10 mouse cellular contexts compared by ENCODE assay signal in the genomic region with DNA sequence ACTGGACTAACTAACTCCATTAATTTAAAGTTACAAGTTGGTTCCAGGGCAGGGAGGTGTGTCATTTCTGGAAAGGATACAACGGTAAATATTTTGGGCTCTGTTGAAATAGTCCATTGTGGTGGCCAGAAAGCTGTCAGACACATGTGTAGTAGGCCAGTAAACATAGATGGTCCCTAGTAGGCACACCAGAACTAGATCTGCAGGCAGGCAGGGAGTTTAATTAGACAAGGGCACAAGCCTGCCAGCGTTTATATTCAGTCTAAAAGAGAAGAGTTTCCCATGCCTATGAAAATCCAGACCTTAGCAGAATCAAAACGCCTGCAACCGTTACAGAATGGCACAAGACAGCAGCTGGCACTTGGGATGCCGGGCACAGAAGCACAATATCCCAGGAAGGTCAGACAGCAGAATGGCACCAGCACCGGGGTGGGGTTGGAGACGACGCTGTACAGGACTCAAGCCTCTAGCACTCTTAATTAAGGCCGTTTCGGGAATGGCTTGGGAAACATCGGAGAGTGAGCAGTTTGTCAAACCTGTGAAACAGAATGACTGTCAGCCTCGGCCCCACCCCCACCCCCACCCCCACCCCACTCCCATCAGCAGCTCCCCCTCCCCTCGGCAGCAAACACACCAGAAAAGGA.
DNase-seq lines count a peak whose midpoint lies in the region; ATAC-seq lines count a peak whose summit lies in the region.
"Had no signal": no experiment of that assay in that cellular context is flagged by ENCODE, and none has a peak within 500 bp of the region (broad histone marks: within the 10 kb centered on the region; RNA-seq: fewer than 3 reads in every experiment).

No protein-coding gene starts in this region.

- peak; percentile 27; the same call in 1 of the 2 replicates for ATAC-seq in frontal cortex, adult (ENCODE audit: low TSS enrichment)
- ATAC-seq in limb, embryonic 15.5 days (ENCODE audit: insufficient number of reproducible peaks, low FRiP score, low TSS enrichment, low read depth): no peak

- whole genome bisulfite sequencing in limb, embryonic 15.5 days: 15% methylated on average over 13 of the region's 13 CpGs

- no peak overlapping the region for H3K4me3 ChIP-seq in limb, embryonic 15.5 days

- DNase-seq in frontal cortex, postnatal 10 days (ENCODE audit: low spot score in 2 of 2): no peak
- peak; percentile 9 for DNase-seq in lung, postnatal 36 days
- no peak for DNase-seq in lung, postnatal 10 days
- DNase-seq in c-Kit-positive CD71-positive TER-119-positive erythroid progenitor cells, embryonic 14.5 days (ENCODE audit: low spot score): no peak
- DNase-seq in gastrocnemius, postnatal 10 days: no peak
- DNase-seq in urinary bladder, adult 18-20 months (ENCODE audit: low spot score in 2 of 2): no peak
- DNase-seq: B cell, adult 2 months; kidney, postnatal 14 days had no signal

- peaks cover 10% of the 10 kb centered on the region; the same call in 1 of the 2 replicates for H3K4me1 ChIP-seq in limb, embryonic 15.5 days

- H3K9me3 ChIP-seq in limb, embryonic 15.5 days: no peaks in the 10 kb centered on the region

- no peak overlapping the region for H3K27ac ChIP-seq in limb, embryonic 15.5 days

- H3K27me3 ChIP-seq in limb, embryonic 15.5 days: no peaks in the 10 kb centered on the region

- no peaks in the 10 kb centered on the region for H3K36me3 ChIP-seq in limb, embryonic 15.5 days

- no peak overlapping the region for H3K9ac ChIP-seq in limb, embryonic 15.5 days

- peak overlapping the region; percentile 26; the same call in 1 of the 2 replicates for H3K4me2 ChIP-seq in limb, embryonic 15.5 days
